Mouse (Mus musculus) limb, embryonic 12.5 days (tissue): ENCODE results near the gene Gm20388. TPM values are rescaled to one million over a fixed set of nuclear protein-coding genes. Genes with fewer than 3 reads are reported as not detected.

ENCODE experiments used
- ATAC-seq: fragments of 200-750 bp; cut with Nextera tagmentation; 2 replicates; pipeline ENCODE4 v1.8.0; 2017; ENCODE audit warnings: low read depth, moderate TSS enrichment; ENCODE audit not compliant: insufficient number of reproducible peaks, insufficient read depth, low FRiP score, low TSS enrichment
- H3K27ac ChIP-seq: fragments of 300-500 bp; sonication (generic); 2 replicates; pipeline ENCODE4 v1.5.1; 2016; ENCODE audit warnings: mild to moderate bottlenecking, moderate library complexity
- H3K27me3 ChIP-seq: fragments of 300-500 bp; sonication (generic); 2 replicates; pipeline ENCODE4 v1.6.1; 2016; ENCODE audit warnings: mild to moderate bottlenecking, moderate library complexity
- H3K36me3 ChIP-seq: fragments of 300-500 bp; sonication (generic); 2 replicates; pipeline ENCODE4 v1.6.1; 2016; ENCODE audit warnings: mild to moderate bottlenecking, moderate library complexity
- H3K4me1 ChIP-seq: fragments of 300-500 bp; sonication (generic); replicated peaks from 2 replicates; pipeline ENCODE4 v1.6.1; 2016
- H3K4me2 ChIP-seq: fragments of 300-500 bp; sonication (generic); 2 replicates; pipeline ENCODE4 v1.6.1; 2016; ENCODE audit warnings: mild to moderate bottlenecking, moderate library complexity
- H3K4me3 ChIP-seq: fragments of 300-500 bp; sonication (generic); replicated peaks from 2 replicates; pipeline ENCODE4 v1.5.1; 2016; ENCODE audit warnings: mild to moderate bottlenecking
- H3K9ac ChIP-seq: fragments of 300-500 bp; sonication (generic); replicated peaks from 2 replicates; pipeline ENCODE4 v1.6.1; 2016; ENCODE audit warnings: mild to moderate bottlenecking, moderate library complexity
- H3K9me3 ChIP-seq: fragments of 300-500 bp; sonication (generic); 2 replicates; pipeline ENCODE4 v1.6.1; 2016; ENCODE audit warnings: mild to moderate bottlenecking, moderate library complexity
- WGBS: fragments of 180-500 bp; shearing (Covaris S2); methylation state at CpG from one replicate; pipeline ENCODE4 v1.1.7; 2016; 5-methylcytosine and 5-hydroxymethylcytosine counted together
- polyA plus RNA-seq: library from polyadenylated mRNA; unstranded; fragments of >200 nt; fragmentation: Nextera tagmentation; extraction: Ambion mirVana; gene quantifications from 2 replicates; pipeline ENCODE4 v1.2.1, GENCODE M21; 2016

The Gm20388 gene
- polyA plus RNA-seq, 1 experiment from 2014 or later, result not detected

DNA sequence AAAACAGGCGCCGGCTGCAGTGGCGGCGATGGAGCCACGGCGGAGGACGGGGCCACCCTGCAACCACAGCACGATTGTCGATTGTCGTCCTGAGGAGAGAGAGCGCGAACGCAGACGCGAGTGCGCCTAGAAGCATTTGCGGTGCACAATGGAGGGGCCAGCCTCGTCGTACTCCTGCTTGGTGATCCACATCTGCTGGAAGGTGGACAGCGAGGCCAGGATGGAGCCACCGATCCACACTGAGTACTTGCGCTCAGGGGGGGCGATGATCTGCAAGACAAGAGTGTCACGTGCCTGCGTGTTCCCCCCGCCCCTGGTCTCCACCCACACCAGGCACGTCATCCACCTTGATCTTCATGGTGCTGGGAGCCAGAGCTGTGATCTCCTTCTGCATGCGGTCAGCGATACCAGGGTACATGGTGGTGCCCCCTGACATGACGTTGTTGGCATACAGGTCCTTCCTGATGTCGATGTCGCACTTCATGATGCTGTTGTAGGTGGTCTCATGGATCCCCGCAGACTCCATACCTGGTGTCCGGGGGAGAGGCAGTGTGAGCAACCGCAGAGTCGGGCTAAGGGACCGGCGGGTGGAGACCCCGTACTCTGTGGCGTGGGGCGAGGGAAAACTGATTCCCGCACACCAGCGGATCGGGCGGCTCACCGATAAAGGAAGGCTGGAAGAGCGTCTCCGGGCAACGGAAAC is 3981.4 kb downstream of the Gm20388 start:
- Histone ChIP-seq H3K4me1 (peaks cover 15% of the 10 kb centered on the region), H3K36me3 (no peaks in the 10 kb centered on the region), H3K4me2 (peak overlapping the region; percentile 53), H3K9ac (no peak overlapping the region), H3K4me3 (peak overlapping the region; percentile 24), H3K27me3 (peaks cover 70% of the 10 kb centered on the region), H3K27ac (no peak overlapping the region), H3K9me3 (no peaks in the 10 kb centered on the region)
- ATAC-seq, result no peak
- 1% methylated on average over 49 of the region's 49 CpGs for WGBS

DNA sequence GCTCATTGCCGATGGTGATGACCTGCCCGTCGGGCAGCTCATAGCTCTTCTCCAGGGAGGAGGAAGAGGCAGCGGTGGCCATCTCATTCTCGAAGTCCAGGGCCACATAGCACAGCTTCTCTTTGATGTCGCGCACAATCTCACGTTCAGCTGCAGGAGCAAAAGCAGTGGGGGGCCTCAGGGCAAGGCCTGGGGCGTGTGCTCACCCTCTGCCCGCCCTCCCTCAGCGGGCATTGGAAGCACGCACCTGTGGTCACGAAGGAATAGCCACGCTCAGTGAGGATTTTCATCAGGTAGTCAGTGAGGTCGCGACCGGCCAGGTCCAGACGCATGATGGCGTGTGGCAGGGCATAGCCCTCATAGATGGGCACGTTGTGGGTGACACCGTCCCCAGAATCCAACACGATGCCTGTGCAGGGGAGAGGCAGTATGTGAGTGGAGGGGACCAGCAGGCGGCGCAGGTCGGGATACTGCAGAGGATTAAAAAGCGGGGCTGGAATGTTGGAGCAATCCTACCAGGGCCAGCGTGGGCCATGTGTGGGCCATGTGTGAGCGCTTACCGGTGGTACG is 3982.0 kb downstream of the Gm20388 start:
- Histone ChIP-seq H3K27ac (0 out of 2 replicates have a peak overlapping the region, but pooled peaks have one; percentile 4), H3K27me3 (peaks cover 76% of the 10 kb centered on the region), H3K36me3 (no peaks in the 10 kb centered on the region), H3K4me1 (peaks cover 15% of the 10 kb centered on the region), H3K9ac (no peak overlapping the region), H3K9me3 (no peaks in the 10 kb centered on the region), H3K4me2 (peak overlapping the region; percentile 53), H3K4me3 (peak overlapping the region; percentile 24)
- ATAC-seq, result no peak
- WGBS, result 6% methylated on average over 30 of the region's 30 CpGs

DNA sequence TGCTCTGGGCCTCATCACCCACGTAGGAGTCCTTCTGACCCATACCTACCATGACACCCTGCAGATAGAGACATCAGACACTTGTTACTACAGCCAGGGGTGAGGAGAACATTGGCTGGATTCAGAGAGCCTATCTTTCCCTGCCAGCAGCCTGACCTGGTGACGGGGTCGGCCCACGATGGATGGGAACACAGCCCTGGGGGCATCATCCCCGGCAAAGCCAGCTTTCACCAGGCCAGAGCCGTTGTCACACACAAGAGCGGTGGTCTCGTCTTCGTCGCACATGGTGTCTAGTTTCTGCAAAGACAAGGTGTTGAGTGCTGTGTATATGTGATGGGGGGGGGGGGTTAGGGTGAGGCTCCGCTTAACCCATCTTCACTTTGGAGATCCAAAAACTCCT is 3982.8 kb downstream of the Gm20388 start:
- WGBS, result 78% methylated on average over 11 of the region's 11 CpGs

DNA sequence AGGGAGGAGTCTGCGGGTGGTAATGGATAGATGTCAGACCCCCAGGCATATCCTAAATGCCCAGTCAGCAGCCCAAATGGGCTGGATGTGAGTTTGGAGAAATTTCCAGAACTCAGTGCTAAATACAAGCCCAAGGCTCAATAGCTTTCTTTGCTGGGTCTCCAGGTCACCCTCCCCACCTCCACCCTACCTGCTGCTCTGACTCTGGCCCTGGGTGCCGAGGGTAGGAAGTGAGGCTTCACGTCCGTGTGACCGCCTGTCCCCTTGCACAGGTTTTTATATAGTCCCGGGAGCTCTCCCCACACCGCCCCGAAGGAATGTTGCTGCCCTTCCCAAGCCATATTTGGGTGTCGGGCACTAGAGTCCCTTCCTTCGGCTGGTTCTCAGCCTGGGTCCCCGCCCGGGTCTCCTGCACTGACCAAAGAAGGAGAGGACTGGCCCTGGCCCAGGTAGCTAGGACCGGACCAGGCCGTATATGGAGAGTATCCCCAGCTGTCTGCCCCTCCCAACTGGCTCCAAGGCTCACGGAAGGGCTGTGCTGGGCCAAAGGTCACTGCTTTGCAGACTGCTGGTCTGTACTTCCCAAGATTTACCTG is 3984.0 kb downstream of the Gm20388 start, which contains the start of gene Acta1:
Gene Acta1, minus strand, starts transcription at position 250 of the 596 bp plus-strand sequence.
- Histone ChIP-seq H3K4me2 (no peak within 1 kb of the TSS), H3K36me3 (peaks cover 10% of the 10 kb centered on the region), H3K9ac (no peak within 1 kb of the TSS), H3K9me3 (no peaks in the 10 kb centered on the region), H3K27me3 (peaks cover 76% of the 10 kb centered on the region), H3K27ac (no peak within 1 kb of the TSS), H3K4me1 (peaks cover 15% of the 10 kb centered on the region), H3K4me3 (no peak within 1 kb of the TSS)
- WGBS, result 27% methylated on average over 15 of the region's 15 CpGs
- no peak for ATAC-seq

More for the DNA sequence above, 3982.8 kb downstream of the Gm20388 start:
- Histone ChIP-seq H3K27ac (no peak overlapping the region), H3K9ac (no peak overlapping the region), H3K4me2 (no peak overlapping the region), H3K4me3 (no peak overlapping the region), H3K36me3 (no peaks in the 10 kb centered on the region), H3K27me3 (peaks cover 76% of the 10 kb centered on the region), H3K4me1 (peaks cover 15% of the 10 kb centered on the region), H3K9me3 (no peaks in the 10 kb centered on the region)
- ATAC-seq, result no peak

DNA sequence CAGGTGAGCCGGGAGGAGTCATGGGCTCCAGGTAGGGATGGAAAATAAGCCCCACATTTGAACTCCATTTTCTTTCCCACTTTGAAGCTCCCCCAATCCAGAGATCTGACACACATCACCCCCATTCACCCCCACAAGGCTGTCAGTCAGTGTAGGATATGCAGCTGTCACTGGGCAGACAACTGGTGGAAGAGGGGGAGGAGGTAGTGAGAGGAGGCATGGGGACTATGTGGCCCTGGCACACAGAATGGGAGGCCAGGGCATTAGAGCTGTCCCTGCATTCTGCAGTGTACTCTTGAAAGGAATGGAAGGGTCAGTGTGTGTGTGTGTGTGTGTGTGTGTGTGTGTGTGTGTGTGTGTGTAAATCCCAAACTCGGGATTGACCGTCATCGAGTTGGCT is 3984.6 kb downstream of the Gm20388 start:
- Histone ChIP-seq H3K9me3 (no peaks in the 10 kb centered on the region), H3K4me2 (no peak overlapping the region), H3K4me3 (no peak overlapping the region), H3K27me3 (peaks cover 74% of the 10 kb centered on the region), H3K9ac (no peak overlapping the region), H3K36me3 (peaks cover 16% of the 10 kb centered on the region), H3K4me1 (peaks cover 15% of the 10 kb centered on the region), H3K27ac (no peak overlapping the region)
- 79% methylated on average over 4 of the region's 4 CpGs for WGBS
- no peak for ATAC-seq

DNA sequence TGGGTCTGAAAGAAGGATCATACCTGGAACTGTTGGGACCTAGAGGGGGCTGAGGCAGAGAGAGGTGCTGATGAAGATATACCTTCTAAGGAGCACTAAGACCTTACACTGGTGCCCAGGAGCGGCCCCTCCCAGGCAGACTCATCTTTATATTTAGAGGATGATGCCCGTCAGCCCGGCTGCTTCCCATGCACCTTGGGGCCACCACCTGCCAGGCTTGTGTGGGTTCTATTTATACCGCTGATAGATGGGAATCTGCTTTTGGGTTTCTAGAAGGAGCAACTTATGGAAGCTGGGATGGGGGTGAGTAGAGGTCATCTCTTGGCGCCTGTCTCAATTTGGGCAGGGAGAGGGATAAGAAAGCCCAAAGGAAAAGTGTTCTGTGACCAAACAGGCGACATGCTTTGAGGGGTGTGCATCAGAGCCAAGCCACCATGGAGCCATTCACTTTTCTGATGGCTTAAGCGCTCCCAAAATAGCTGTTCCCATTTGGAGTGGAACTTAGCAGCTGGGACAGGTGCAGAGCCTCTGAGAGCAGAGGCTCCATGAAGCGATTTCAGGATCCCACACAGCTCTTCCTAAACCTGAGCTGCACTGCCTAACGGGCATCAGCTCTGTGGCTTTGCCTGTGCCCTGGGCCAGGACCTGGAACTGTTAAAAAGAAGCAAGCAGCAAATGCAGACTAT is 3985.2 kb downstream of the Gm20388 start:
- no peak overlapping the region for H3K4me3 ChIP-seq
- H3K36me3 ChIP-seq, result peaks cover 22% of the 10 kb centered on the region
- H3K4me1 ChIP-seq, result peaks cover 15% of the 10 kb centered on the region
- no peak overlapping the region for H3K9ac ChIP-seq
- no peak for ATAC-seq
- H3K27me3 ChIP-seq, result peaks cover 68% of the 10 kb centered on the region
- no peak overlapping the region for H3K4me2 ChIP-seq
- no peak overlapping the region for H3K27ac ChIP-seq
- no peaks in the 10 kb centered on the region for H3K9me3 ChIP-seq
- WGBS, result 70% methylated on average over 9 of the region's 9 CpGs

DNA sequence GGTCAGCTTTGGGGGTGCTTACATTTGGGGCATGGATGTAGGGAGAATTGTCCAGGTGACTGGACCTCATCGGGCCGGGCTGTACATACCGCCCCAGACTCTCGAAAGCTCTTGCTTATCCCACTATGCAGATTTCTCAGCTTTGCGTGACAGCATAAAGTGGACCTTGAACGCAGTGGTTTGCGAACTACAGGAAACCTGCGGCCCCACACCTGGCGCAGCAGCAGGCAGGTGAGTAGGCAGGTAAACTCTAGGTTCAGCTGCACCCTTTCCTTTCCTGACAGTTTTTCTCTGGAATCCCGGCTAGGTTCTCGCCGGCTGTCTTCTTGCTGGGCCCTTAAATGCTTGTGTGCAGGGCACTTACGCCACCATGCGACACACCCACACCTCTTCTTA is 3985.7 kb downstream of the Gm20388 start:
- Histone ChIP-seq H3K36me3 (peaks cover 28% of the 10 kb centered on the region), H3K4me3 (no peak overlapping the region), H3K9me3 (no peaks in the 10 kb centered on the region), H3K4me1 (peaks cover 15% of the 10 kb centered on the region), H3K9ac (no peak overlapping the region), H3K27ac (no peak overlapping the region), H3K4me2 (no peak overlapping the region), H3K27me3 (peaks cover 62% of the 10 kb centered on the region)
- whole genome bisulfite sequencing, result 54% methylated on average over 14 of the region's 14 CpGs
- ATAC-seq, result no peak

DNA sequence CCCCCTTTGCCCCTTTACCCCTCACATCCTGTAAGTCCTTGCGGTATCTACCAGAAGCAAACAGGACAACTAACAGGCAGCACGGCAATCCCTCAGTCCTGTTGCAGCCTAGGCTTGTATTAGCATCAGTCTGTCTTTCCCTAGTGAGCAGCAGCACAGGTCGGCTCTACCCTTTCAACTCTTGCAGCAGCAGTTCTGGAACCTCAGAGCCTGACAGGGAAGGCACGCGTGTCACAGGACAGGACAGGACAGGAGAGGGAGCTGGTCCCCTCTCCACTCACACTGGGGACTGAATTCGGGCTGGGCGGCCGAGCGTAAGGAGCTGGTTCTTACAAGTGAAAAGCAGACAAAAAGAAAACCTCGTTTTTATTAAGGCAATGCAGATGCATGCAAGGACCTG is 3986.1 kb downstream of the Gm20388 start:
- ATAC-seq, result no peak

DNA sequence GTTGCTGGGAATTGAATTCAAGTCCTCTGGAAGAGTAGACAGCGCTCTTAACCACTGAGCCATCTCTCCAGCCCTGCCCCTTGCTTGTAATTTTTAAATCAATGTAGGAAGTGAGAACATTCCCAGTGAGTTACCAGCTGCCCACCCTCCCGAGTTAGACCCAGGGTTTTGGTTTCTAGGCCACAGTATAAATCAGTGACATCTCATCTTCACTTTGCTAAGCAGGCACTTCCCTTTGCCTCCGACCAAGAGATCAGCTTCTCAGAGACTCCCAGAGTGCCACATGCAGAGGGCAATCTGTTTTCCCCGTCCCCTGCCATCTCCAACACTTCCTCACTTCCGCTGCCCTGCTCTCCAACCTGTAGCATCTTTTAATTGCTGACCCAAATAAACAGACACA is 3987.9 kb downstream of the Gm20388 start:
- peaks cover 50% of the 10 kb centered on the region for H3K36me3 ChIP-seq
- no peak for ATAC-seq
- H3K27me3 ChIP-seq, result peaks cover 40% of the 10 kb centered on the region
- 86% methylated on average over 5 of the region's 5 CpGs for WGBS
- H3K9ac ChIP-seq, result no peak overlapping the region
- no peak overlapping the region for H3K4me3 ChIP-seq
- H3K4me1 ChIP-seq, result no peaks in the 10 kb centered on the region
- no peak overlapping the region for H3K4me2 ChIP-seq
- no peak overlapping the region for H3K27ac ChIP-seq
- no peaks in the 10 kb centered on the region for H3K9me3 ChIP-seq

More for the DNA sequence above, 3986.1 kb downstream of the Gm20388 start:
- Histone ChIP-seq H3K4me3 (no peak overlapping the region), H3K4me2 (no peak overlapping the region), H3K9me3 (no peaks in the 10 kb centered on the region), H3K4me1 (peaks cover 11% of the 10 kb centered on the region), H3K27ac (no peak overlapping the region), H3K9ac (no peak overlapping the region), H3K36me3 (peaks cover 32% of the 10 kb centered on the region), H3K27me3 (peaks cover 58% of the 10 kb centered on the region)
- 55% methylated on average over 10 of the region's 10 CpGs for WGBS

DNA sequence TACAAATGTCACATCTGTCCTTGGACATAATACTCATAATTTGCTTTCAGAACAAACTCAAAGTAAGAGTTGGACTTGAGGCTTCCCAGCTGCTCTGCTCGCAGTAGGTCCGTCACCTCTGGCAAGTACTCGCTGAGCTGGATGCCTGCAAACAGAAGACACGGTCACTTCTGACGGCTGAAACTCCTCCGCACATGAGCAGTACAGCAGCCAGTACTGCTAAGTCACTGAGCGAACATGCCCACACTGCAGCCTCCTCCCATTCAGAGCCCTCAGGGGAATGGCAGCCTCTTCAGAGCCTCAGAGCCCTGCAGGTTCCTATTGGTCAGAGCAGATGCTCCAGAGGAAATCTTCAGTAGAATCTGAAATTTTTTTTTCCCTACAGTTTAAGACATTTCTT is 3988.7 kb downstream of the Gm20388 start:
- no peaks in the 10 kb centered on the region for H3K4me1 ChIP-seq
- H3K36me3 ChIP-seq, result peaks cover 58% of the 10 kb centered on the region
- ATAC-seq, result no peak
- H3K27me3 ChIP-seq, result peaks cover 32% of the 10 kb centered on the region
- H3K9ac ChIP-seq, result no peak overlapping the region
- WGBS, result 90% methylated on average over 7 of the region's 7 CpGs
- H3K27ac ChIP-seq, result no peak overlapping the region
- no peaks in the 10 kb centered on the region for H3K9me3 ChIP-seq
- H3K4me2 ChIP-seq, result no peak overlapping the region
- no peak overlapping the region for H3K4me3 ChIP-seq

DNA sequence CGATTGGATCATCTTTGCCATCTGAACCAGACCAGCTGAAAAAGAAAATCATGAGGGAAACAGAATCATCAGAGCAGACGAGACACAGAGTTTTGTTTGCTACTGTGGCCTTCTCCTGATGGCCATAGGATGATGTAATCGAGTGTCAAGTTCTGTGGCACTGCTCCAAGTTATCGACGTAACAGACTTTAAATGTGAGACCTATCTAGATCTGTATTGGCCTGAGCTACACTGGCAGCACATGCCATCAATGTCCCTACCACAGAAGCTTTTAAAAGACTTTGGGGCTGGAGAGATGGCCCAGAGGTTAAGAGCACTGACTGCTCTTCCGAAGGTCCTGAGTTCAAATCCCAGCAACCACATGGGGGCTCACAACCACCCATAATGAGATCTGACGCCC is 3992.0 kb downstream of the Gm20388 start:
- Histone ChIP-seq H3K27ac (no peak overlapping the region), H3K36me3 (peaks cover 87% of the 10 kb centered on the region), H3K27me3 (no peaks in the 10 kb centered on the region; the same call in 1 of the 2 replicates), H3K4me2 (no peak overlapping the region), H3K4me1 (no peaks in the 10 kb centered on the region), H3K9me3 (no peaks in the 10 kb centered on the region), H3K4me3 (no peak overlapping the region), H3K9ac (no peak overlapping the region)
- 89% methylated on average over 7 of the region's 7 CpGs for WGBS
- ATAC-seq, result no peak
